Mouse (Mus musculus): Measurements from ENCODE around the gene Mc1r. TPM values are rescaled to one million over a fixed set of nuclear protein-coding genes. Genes with fewer than 3 reads are reported as not detected.

The Mc1r gene
- not detected for polyA plus RNA-seq (2014; fragmentation: Illumina TruSeq; extraction: RNeasy Lipid Tissue Mini Kit (QIAGEN cat#74804); ENCODE audit: low read depth, low replicate concordance)

DNA sequence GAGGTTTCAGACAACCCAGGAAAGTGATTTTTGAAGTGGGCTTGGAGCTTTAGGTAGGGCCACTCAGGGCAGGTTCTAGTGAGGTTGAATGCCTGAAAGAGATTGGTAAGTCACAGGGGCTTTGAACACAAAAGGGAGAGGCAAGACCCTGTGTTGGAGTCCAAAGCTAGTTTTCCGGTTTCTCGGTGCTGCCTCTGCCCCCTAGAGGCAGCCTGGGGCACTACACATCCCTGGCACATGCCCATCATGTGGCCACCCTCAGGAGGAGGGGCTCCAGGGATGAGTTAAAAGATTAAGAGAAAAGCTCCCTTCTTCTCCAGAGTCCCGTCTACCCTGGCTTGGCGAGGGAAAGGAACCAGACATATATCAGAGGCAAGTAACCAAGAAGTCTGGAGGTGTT, at the start of gene Mc1r:
Gene Mc1r (plus strand): TSS at position 322 of the 400 bp plus-strand sequence.

DNA sequence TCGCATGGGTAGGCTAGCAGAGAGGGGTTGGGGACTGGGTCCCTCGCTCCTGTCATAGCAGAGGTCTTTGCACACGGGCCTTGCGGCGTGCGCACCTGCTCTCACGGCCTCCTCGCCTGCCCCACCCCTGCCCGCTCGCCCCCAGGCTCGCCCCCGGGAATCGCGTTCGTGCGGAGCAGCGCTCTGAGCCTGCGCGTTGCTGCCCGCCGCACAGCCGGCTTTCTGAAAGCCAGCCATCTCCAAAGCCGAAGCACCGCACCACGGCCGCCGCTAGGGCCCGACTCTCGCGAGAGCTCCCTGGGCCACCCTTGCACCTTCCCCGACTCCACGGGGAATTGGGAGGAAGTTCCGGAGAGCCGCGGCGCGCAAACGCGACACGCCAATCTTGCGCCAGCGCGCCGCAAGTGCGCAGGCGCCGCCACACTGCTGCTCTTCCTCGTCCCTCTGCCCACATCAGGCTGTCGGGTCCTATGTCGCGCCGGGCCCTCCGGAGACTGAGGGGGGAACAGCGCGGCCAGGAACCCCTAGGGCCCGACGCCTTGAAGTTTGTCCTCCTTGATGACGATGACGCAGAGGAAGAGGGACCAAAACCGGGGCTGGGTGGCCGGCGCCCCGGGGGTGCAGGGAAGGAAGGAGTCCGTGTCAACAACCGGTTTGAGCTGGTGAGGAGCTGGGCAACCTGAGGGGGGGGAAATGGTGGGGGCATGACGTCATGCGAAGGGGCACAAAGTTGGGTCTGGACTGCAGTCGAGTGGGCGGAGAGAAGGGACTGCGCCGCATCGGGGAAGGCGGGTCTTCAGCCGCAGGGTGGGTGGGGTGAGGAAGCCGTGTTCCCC, 33.3 kb upstream of the Mc1r start, which contains the start of gene Tcf25:
Gene Tcf25 (plus strand): TSS at position 351 of the 836 bp plus-strand sequence.

DNA sequence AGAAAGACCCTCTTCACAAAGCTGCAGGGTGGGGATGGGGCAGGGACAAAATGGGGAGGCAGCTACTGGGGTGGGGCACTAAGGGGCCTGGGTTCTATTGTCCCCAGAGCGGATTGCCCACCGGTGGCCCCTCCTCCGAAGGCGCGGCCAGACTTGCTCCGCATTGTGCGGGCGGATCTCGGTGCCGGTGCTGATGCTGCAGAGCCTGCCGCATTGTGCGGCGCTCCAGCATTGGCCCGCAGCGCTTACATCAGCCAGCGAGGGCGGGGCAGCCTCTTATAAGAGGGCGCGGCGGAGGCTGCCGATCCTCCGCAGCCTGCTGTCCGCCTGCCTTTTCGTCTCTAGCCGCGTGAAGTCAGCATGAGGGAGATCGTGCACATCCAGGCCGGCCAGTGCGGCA, 4.3 kb downstream of the Mc1r start, which contains the start of gene Tubb3:
Gene Tubb3 (plus strand): TSS at position 179 of the 400 bp plus-strand sequence.

DNA sequence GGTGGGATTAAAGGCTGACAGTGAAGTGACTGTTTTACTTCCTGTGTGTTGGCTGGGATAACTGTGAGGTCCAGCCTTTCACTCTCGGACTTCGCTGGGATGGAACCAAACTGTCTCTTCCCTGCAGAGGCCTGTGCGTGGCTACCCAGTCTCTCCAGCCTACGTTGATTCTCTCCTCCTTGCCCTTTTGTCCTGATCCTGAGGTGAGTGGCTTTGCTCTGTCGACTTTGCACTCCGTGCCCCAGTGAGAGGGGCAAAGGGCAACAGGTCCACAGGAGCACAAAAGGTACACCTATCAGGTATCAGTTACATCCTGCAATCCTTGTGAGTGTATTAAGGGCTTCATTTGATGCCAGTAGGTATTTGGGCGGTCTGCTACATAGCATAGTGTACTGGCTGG, 16.5 kb downstream of the Mc1r start, which contains the start of gene Def8:
Gene Def8 (plus strand): TSS at position 87 of the 400 bp plus-strand sequence.

Other genes with a start within 250 kb of the Mc1r start
- 10.7 TPM for gene Sult5a1, start 248.8 kb upstream of the Mc1r start, polyA plus RNA-seq (2014; fragmentation: Illumina TruSeq; extraction: RNeasy Lipid Tissue Mini Kit (QIAGEN cat#74804); ENCODE audit: low read depth, low replicate concordance)
- gene Dpep1, start 220.9 kb upstream of the Mc1r start, polyA plus RNA-seq (2014; fragmentation: Illumina TruSeq; extraction: RNeasy Lipid Tissue Mini Kit (QIAGEN cat#74804); ENCODE audit: low read depth, low replicate concordance) = 0.34 TPM
- gene Chmp1a, start 194.3 kb upstream of the Mc1r start, polyA plus RNA-seq (2014; fragmentation: Illumina TruSeq; extraction: RNeasy Lipid Tissue Mini Kit (QIAGEN cat#74804); ENCODE audit: low read depth, low replicate concordance) = 7.1 TPM
- 0.24 TPM for gene Spata33, start 194.3 kb upstream of the Mc1r start, polyA plus RNA-seq (2014; fragmentation: Illumina TruSeq; extraction: RNeasy Lipid Tissue Mini Kit (QIAGEN cat#74804); ENCODE audit: low read depth, low replicate concordance)
- 3.7 TPM for gene Cdk10, start 182.3 kb upstream of the Mc1r start, polyA plus RNA-seq (2014; fragmentation: Illumina TruSeq; extraction: RNeasy Lipid Tissue Mini Kit (QIAGEN cat#74804); ENCODE audit: low read depth, low replicate concordance)
- gene Spata2l, start 170.9 kb upstream of the Mc1r start, polyA plus RNA-seq (2014; fragmentation: Illumina TruSeq; extraction: RNeasy Lipid Tissue Mini Kit (QIAGEN cat#74804); ENCODE audit: low read depth, low replicate concordance) = 1.1 TPM
- gene Zfp276, start 152.9 kb upstream of the Mc1r start, polyA plus RNA-seq (2014; fragmentation: Illumina TruSeq; extraction: RNeasy Lipid Tissue Mini Kit (QIAGEN cat#74804); ENCODE audit: low read depth, low replicate concordance) = 1.6 TPM
- 1.0 TPM for gene Vps9d1, start 152.8 kb upstream of the Mc1r start, polyA plus RNA-seq (2014; fragmentation: Illumina TruSeq; extraction: RNeasy Lipid Tissue Mini Kit (QIAGEN cat#74804); ENCODE audit: low read depth, low replicate concordance)
- gene Fanca, start 88.5 kb upstream of the Mc1r start, polyA plus RNA-seq (2014; fragmentation: Illumina TruSeq; extraction: RNeasy Lipid Tissue Mini Kit (QIAGEN cat#74804); ENCODE audit: low read depth, low replicate concordance) = not detected
- gene Spire2, start 74.4 kb upstream of the Mc1r start, polyA plus RNA-seq (2014; fragmentation: Illumina TruSeq; extraction: RNeasy Lipid Tissue Mini Kit (QIAGEN cat#74804); ENCODE audit: low read depth, low replicate concordance) = not detected
- gene Tcf25, start 33.4 kb upstream of the Mc1r start, polyA plus RNA-seq (2014; fragmentation: Illumina TruSeq; extraction: RNeasy Lipid Tissue Mini Kit (QIAGEN cat#74804); ENCODE audit: low read depth, low replicate concordance) = 102 TPM
- not detected for gene Tubb3, start 4.3 kb downstream of the Mc1r start, polyA plus RNA-seq (2014; fragmentation: Illumina TruSeq; extraction: RNeasy Lipid Tissue Mini Kit (QIAGEN cat#74804); ENCODE audit: low read depth, low replicate concordance)
- gene Def8, start 16.4 kb downstream of the Mc1r start, polyA plus RNA-seq (2014; fragmentation: Illumina TruSeq; extraction: RNeasy Lipid Tissue Mini Kit (QIAGEN cat#74804); ENCODE audit: low read depth, low replicate concordance) = 5.8 TPM
- gene Afg3l1, start 70.8 kb downstream of the Mc1r start, polyA plus RNA-seq (2014; fragmentation: Illumina TruSeq; extraction: RNeasy Lipid Tissue Mini Kit (QIAGEN cat#74804); ENCODE audit: low read depth, low replicate concordance) = 8.9 TPM
- not detected for gene Dbndd1, start 108.4 kb downstream of the Mc1r start, polyA plus RNA-seq (2014; fragmentation: Illumina TruSeq; extraction: RNeasy Lipid Tissue Mini Kit (QIAGEN cat#74804); ENCODE audit: low read depth, low replicate concordance)
- 0.37 TPM for gene Gas8, start 111.7 kb downstream of the Mc1r start, polyA plus RNA-seq (2014; fragmentation: Illumina TruSeq; extraction: RNeasy Lipid Tissue Mini Kit (QIAGEN cat#74804); ENCODE audit: low read depth, low replicate concordance)
- gene Rhou, start 246.8 kb downstream of the Mc1r start, polyA plus RNA-seq (2014; fragmentation: Illumina TruSeq; extraction: RNeasy Lipid Tissue Mini Kit (QIAGEN cat#74804); ENCODE audit: low read depth, low replicate concordance) = 31.8 TPM